Mouse (Mus musculus) midbrain, embryonic 14.5 days (tissue): Measurements from ENCODE around the gene Stx11. TPM values are rescaled to one million over a fixed set of nuclear protein-coding genes. Genes with fewer than 3 reads are reported as not detected.

Source experiments
- ATAC-seq: fragments of 200-750 bp; cut with Nextera tagmentation; 2 replicates; pipeline ENCODE4 v1.8.0; 2017; ENCODE audit warnings: moderate number of reproducible peaks, moderate library complexity; ENCODE audit not compliant: low FRiP score, low TSS enrichment
- DNase-seq: peaks from one replicate; pipeline ENCODE4 v3.0.0-alpha.2; 2015
- H3K27ac ChIP-seq: fragments of 300-500 bp; sonication (generic); replicated peaks from 2 replicates; pipeline ENCODE4 v1.5.1; 2014; ENCODE audit warnings: mild to moderate bottlenecking, low read depth, low read length, moderate library complexity
- H3K27me3 ChIP-seq: fragments of 300-500 bp; sonication (generic); 2 replicates; pipeline ENCODE4 v1.6.1; 2014; ENCODE audit warnings: low read length, control low read depth, mixed read lengths; ENCODE audit not compliant: control insufficient read depth, insufficient read depth
- H3K36me3 ChIP-seq: fragments of 300-500 bp; sonication (generic); 2 replicates; pipeline ENCODE4 v1.6.1; 2014; ENCODE audit warnings: low read length, control low read depth; ENCODE audit not compliant: control insufficient read depth, insufficient read depth
- H3K4me1 ChIP-seq: fragments of 300-500 bp; sonication (generic); 2 replicates; pipeline ENCODE4 v1.6.1; 2014; ENCODE audit warnings: mild to moderate bottlenecking, antibody characterized with exemption, low read length, control low read depth; ENCODE audit not compliant: control insufficient read depth, insufficient read depth
- H3K4me2 ChIP-seq: fragments of 300-500 bp; sonication (generic); 2 replicates; pipeline ENCODE4 v1.6.1; 2014; ENCODE audit warnings: mild to moderate bottlenecking, low read length, moderate library complexity
- H3K4me3 ChIP-seq: fragments of 300-500 bp; sonication (generic); replicated peaks from 2 replicates; pipeline ENCODE4 v1.5.1; 2014; ENCODE audit warnings: low read depth, low read length
- H3K9ac ChIP-seq: fragments of 300-500 bp; sonication (generic); replicated peaks from 2 replicates; pipeline ENCODE4 v1.6.1; 2014; ENCODE audit warnings: mild to moderate bottlenecking, low read length, moderate library complexity
- H3K9me3 ChIP-seq: fragments of 300-500 bp; sonication (generic); 2 replicates; pipeline ENCODE4 v1.6.1; 2016; ENCODE audit warnings: low read length, control low read depth, mixed read lengths; ENCODE audit not compliant: control insufficient read depth
- WGBS: fragments of 180-500 bp; shearing (Covaris S2); extraction: QIAGEN DNeasy Blood & Tissue Kit; methylation state at CpG from one replicate; pipeline ENCODE4 v1.1.7; 2014; 5-methylcytosine and 5-hydroxymethylcytosine counted together
- polyA plus RNA-seq: library from polyadenylated mRNA; unstranded; fragments of >200 nt; fragmentation: Nextera tagmentation; extraction: Ambion mirVana; gene quantifications from 2 replicates; pipeline ENCODE4 v1.2.1, GENCODE M21; 2014

The Stx11 gene
- polyA plus RNA-seq, 1 experiment from 2014 or later, result 0.93 TPM

DNA sequence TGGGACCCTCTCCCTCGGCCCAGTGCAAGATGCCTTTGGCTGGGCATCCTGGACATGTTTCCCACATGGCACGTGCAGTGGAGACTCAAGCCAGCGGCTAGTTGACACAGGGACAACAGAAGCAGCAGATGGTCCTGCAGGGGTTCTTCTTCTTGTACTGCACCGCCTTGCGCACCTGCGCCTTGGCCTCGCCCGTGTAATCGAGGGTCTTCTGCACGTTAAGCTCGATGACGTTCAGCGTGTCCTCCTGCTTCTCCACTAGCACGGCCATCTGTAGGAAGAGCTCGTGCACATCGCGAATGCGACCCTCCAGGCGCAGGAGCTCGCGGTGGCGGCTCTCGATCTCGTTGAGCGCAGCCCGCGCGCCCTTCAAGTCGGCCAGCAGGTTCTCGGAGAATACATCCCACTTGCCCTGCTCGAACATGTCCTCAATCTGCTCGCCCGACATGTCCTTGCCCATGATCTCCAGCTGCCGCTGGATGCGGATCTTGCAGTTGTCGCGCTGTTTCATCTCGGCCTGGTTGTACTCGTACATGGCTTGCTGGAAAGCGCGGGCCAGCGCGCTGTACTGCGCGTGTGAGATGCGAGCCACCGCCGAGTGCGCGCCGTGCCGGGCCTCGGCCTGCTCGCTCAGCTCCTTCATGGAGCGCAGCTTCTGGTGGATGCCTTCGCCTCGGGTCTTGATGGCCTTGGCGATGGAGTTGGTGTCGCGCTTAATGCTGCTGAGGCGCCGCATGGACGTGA is 22.9 kb downstream of the Stx11 start:
- H3K9me3 ChIP-seq, result no peaks in the 10 kb centered on the region
- H3K4me2 ChIP-seq, result peak overlapping the region; percentile 62
- 8% methylated on average over 63 of the region's 63 CpGs for WGBS
- H3K27ac ChIP-seq, result no peak overlapping the region
- peaks cover 9% of the 10 kb centered on the region for H3K27me3 ChIP-seq
- ATAC-seq (peak; percentile 87), DNase-seq (peak; percentile 82)
- H3K4me3 ChIP-seq, result peak overlapping the region; percentile 43
- H3K9ac ChIP-seq, result peak overlapping the region; percentile 55
- no peaks in the 10 kb centered on the region for H3K36me3 ChIP-seq
- H3K4me1 ChIP-seq, result peaks cover 3% of the 10 kb centered on the region; the same call in 1 of the 2 replicates

- Histone ChIP-seq H3K4me3 (no peak overlapping the region), H3K9ac (no peak overlapping the region), H3K27me3 (peaks cover 9% of the 10 kb centered on the region), H3K4me1 (peaks cover 3% of the 10 kb centered on the region; the same call in 1 of the 2 replicates), H3K9me3 (no peaks in the 10 kb centered on the region), H3K4me2 (no peak overlapping the region), H3K36me3 (no peaks in the 10 kb centered on the region), H3K27ac (no peak overlapping the region)
- WGBS, result 93% methylated on average over 2 of the region's 2 CpGs
- ATAC-seq, result no peak
- DNase-seq, result no peak
Observed at GRCm38 (mm10) chr10:12938763-12939162, 25.3 kb downstream of the Stx11 start.

- Histone ChIP-seq H3K9me3 (no peaks in the 10 kb centered on the region), H3K4me2 (no peak overlapping the region), H3K4me3 (no peak overlapping the region), H3K4me1 (peaks cover 3% of the 10 kb centered on the region; the same call in 1 of the 2 replicates), H3K9ac (no peak overlapping the region), H3K36me3 (no peaks in the 10 kb centered on the region), H3K27ac (no peak overlapping the region), H3K27me3 (peaks cover 8% of the 10 kb centered on the region)
- DNase-seq (no peak), ATAC-seq (no peak)
- 85% methylated on average over 7 of the region's 7 CpGs for WGBS
Observed at GRCm38 (mm10) chr10:12936079-12936478, 28.0 kb downstream of the Stx11 start.

- H3K27me3 ChIP-seq, result peaks cover 3% of the 10 kb centered on the region
- no peaks in the 10 kb centered on the region for H3K9me3 ChIP-seq
- H3K9ac ChIP-seq, result no peak overlapping the region
- no peak for ATAC-seq
- no peak overlapping the region for H3K27ac ChIP-seq
- H3K4me3 ChIP-seq, result no peak overlapping the region
- 93% methylated on average over 5 of the region's 5 CpGs for WGBS
- no peak for DNase-seq
- no peak overlapping the region for H3K4me2 ChIP-seq
- H3K4me1 ChIP-seq, result no peaks in the 10 kb centered on the region
- H3K36me3 ChIP-seq, result no peaks in the 10 kb centered on the region
Observed at GRCm38 (mm10) chr10:12935575-12935974, 28.5 kb downstream of the Stx11 start.

DNA sequence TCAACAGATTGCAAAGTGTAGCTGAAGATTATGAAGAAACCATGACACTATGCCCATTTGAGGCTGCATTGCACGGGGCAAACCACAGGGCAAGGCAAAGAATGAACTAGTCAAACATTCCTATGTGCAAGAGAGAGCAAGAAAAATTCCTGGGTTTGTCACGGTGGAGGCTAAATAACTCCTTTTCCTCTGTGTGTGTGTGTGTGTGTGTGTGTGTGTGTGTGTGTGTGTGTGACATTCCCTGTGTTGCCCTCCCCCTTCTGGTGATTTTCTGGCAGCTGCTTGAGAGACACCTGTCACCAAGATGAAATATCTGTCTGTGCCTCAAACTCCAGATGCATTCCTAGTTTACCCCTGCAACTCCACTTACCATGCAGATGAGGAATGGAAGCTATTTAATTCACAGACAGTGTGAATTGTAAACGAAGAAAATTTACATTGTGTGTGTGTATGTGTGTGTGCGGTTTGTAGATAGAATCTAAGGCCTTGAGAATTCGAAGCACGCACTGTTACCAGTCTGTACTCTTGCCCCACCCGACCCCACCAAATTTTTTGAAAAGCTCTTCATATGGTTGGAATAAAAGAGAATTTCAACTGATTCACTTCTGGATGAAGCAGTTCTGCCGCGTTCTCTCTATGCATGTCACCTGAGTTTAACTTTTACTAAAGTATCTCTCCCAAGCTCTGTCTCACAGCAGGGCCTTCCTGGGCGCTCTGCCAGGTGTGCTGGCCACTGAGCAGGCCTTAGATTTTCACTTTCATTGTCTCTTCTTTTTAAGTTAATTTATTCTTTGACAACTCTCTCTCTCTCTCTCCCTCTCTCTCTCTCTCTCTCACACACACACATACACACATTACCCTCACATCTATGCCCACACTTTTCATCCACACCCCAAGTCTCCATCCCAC is 32.4 kb downstream of the Stx11 start:
- H3K4me2 ChIP-seq, result no peak overlapping the region
- H3K4me1 ChIP-seq, result no peaks in the 10 kb centered on the region
- no peaks in the 10 kb centered on the region for H3K36me3 ChIP-seq
- H3K27ac ChIP-seq, result no peak overlapping the region
- H3K9me3 ChIP-seq, result no peaks in the 10 kb centered on the region
- H3K4me3 ChIP-seq, result no peak overlapping the region
- ATAC-seq (no peak), DNase-seq (no peak)
- H3K9ac ChIP-seq, result no peak overlapping the region
- no peaks in the 10 kb centered on the region for H3K27me3 ChIP-seq
- 54% methylated on average over 10 of the region's 10 CpGs for WGBS

GRCm38 (mm10) chr10:12930351-12930905 is 33.7 kb downstream of the Stx11 start:
- H3K27ac ChIP-seq, result no peak overlapping the region
- no peaks in the 10 kb centered on the region for H3K4me1 ChIP-seq
- H3K4me3 ChIP-seq, result no peak overlapping the region
- no peaks in the 10 kb centered on the region for H3K9me3 ChIP-seq
- no peaks in the 10 kb centered on the region for H3K36me3 ChIP-seq
- 44% methylated on average over 6 of the region's 6 CpGs for WGBS
- no peak overlapping the region for H3K4me2 ChIP-seq
- no peak for DNase-seq
- H3K9ac ChIP-seq, result no peak overlapping the region
- no peak for ATAC-seq
- H3K27me3 ChIP-seq, result no peaks in the 10 kb centered on the region

DNA sequence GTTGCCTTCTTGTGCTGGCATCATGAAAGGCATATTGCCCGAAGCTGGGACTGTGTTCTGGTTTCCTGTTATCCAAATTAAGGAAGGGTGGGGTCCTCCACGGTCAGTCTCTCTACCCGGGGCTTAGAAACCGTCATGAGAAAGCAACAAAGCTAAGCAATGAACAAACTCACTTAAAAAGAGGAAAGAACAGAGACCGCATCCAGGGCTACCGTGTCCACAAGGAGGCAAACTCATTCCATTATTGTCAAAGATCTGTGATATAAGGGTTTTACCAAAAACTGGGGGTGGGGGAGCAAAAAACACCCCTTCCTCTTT is 34.3 kb downstream of the Stx11 start:
- no peaks in the 10 kb centered on the region for H3K9me3 ChIP-seq
- no peak overlapping the region for H3K9ac ChIP-seq
- no peaks in the 10 kb centered on the region for H3K4me1 ChIP-seq
- WGBS, result 71% methylated on average over 6 of the region's 6 CpGs
- DNase-seq (no peak), ATAC-seq (no peak)
- no peak overlapping the region for H3K4me2 ChIP-seq
- H3K27me3 ChIP-seq, result no peaks in the 10 kb centered on the region
- no peaks in the 10 kb centered on the region for H3K36me3 ChIP-seq
- no peak overlapping the region for H3K27ac ChIP-seq
- H3K4me3 ChIP-seq, result no peak overlapping the region

GRCm38 (mm10) chr10:12929149-12929856 is 34.8 kb downstream of the Stx11 start:
- Histone ChIP-seq H3K4me1 (no peaks in the 10 kb centered on the region), H3K27me3 (no peaks in the 10 kb centered on the region), H3K9me3 (no peaks in the 10 kb centered on the region), H3K27ac (no peak overlapping the region), H3K9ac (no peak overlapping the region), H3K36me3 (no peaks in the 10 kb centered on the region), H3K4me3 (no peak overlapping the region), H3K4me2 (no peak overlapping the region)
- ATAC-seq (no peak), DNase-seq (no peak)
- 85% methylated on average over 7 of the region's 7 CpGs for WGBS
